In genomic region chr11:89025603-89026002, GRCm38 (mm10) we compare ENCODE assay signal across 1 mouse cellular context.
TF ChIP-seq lines count a peak whose summit lies in the region.

No protein-coding gene starts in this region.

TF ChIP-seq in C2C12, 6 proteins besides CTCF, POLR2A, EP300 and RAD21:
- TF ChIP-seq MYOD1 (IDR thresholded peaks at IDR 0.05; ENCODE audit: control insufficient read depth, insufficient read length, low read depth) (peak; percentile 72), FOSL1 (IDR thresholded peaks at IDR 0.05; ENCODE audit: insufficient read depth, low read length, poor library complexity, severe bottlenecking) (no peak)
